Mouse (Mus musculus) erythroblast, embryonic 14.5 days (primary cell): Measurements from ENCODE around the gene Atp6v0d1. TPM values are rescaled to one million over a fixed set of nuclear protein-coding genes. Genes with fewer than 3 reads are reported as not detected.

Source experiments
- H3K27me3 ChIP-seq: 2 replicates; pipeline ENCODE4 v1.6.1; 2012; ENCODE audit warnings: inconsistent platforms; ENCODE audit not compliant: control insufficient read depth
- H3K36me3 ChIP-seq: 2 replicates; pipeline ENCODE4 v1.6.1; 2012; ENCODE audit warnings: mild to moderate bottlenecking, inconsistent platforms; ENCODE audit not compliant: control insufficient read depth
- H3K4me1 ChIP-seq: 2 replicates; pipeline ENCODE4 v1.6.1; 2012; ENCODE audit warnings: inconsistent platforms; ENCODE audit not compliant: control insufficient read depth
- H3K4me3 ChIP-seq: replicated peaks from 2 replicates; pipeline ENCODE3; 2012; ENCODE audit warnings: moderate library complexity, mild to moderate bottlenecking, inconsistent platforms
- H3K9me3 ChIP-seq: 2 replicates; pipeline ENCODE4 v1.6.1; 2012; ENCODE audit warnings: low read length, inconsistent platforms, mixed read lengths; ENCODE audit not compliant: control insufficient read depth
- GATA1 ChIP-seq: IDR thresholded peaks from 2 replicates; pipeline ENCODE4 v1.6.1; 2012; ENCODE audit warnings: low read length, inconsistent platforms, mixed read lengths
- TAL1 ChIP-seq: IDR thresholded peaks from 3 replicates; pipeline ENCODE4 v1.6.1; 2012; ENCODE audit warnings: low read length, inconsistent platforms, mixed read lengths
- polyA plus RNA-seq: library from polyadenylated mRNA; stranded (reverse); fragments of >175 nt; gene quantifications from 2 replicates; pipeline ENCODE4 v1.2.3, GENCODE M21; 2012

Gene Atp6v0d1
- polyA plus RNA-seq, 1 experiment: 7.7 TPM

DNA sequence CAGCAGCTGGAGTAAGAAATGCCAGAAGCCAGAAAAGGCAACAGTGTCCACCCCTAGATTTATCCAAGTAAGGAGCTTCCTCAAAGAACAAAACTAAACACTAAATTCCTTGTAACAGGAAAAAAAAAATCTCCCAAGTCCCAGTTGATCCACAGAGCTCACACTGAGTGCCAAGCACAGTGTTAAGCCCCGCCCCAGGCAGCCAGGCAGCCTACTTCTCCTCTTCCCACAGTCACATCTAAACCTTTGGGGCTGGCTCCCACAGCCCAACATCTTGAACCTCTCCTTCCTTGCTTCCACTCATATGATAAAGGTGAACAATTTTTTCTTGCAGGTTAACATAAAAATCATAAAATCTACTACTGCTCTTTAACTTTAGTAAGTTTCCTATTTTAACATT, 2.0 kb downstream of the Atp6v0d1 start:
- no peaks in the 10 kb centered on the region for H3K9me3 ChIP-seq
- no peak for TF ChIP-seq TAL1
- no peak for TF ChIP-seq GATA1
- H3K36me3 ChIP-seq: peaks cover 39% of the 10 kb centered on the region
- H3K4me3 ChIP-seq: peak overlapping the region; percentile 5
- H3K27me3 ChIP-seq: no peaks in the 10 kb centered on the region
- H3K4me1 ChIP-seq: peaks cover 57% of the 10 kb centered on the region

DNA sequence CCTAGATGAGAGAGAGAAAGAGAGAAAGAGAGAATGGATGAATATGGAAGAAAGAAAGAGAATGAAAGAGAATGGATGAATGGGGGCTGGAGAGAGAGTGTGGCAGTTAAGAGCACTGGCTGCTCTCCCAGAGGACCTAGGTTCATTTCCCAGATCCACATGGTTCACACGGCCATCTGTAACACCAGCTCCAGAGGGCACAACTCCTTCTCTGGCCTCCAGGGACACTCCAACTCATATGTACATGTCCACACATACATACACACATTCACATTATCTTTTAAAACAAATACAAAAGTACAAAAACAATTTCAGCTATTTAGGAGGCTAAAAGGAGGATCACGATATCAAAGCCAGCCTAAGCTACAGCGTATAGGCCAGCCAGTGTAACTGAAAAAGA, 3.0 kb downstream of the Atp6v0d1 start:
- no peaks in the 10 kb centered on the region for H3K27me3 ChIP-seq
- TF ChIP-seq GATA1 (no peak), TAL1 (no peak)

DNA sequence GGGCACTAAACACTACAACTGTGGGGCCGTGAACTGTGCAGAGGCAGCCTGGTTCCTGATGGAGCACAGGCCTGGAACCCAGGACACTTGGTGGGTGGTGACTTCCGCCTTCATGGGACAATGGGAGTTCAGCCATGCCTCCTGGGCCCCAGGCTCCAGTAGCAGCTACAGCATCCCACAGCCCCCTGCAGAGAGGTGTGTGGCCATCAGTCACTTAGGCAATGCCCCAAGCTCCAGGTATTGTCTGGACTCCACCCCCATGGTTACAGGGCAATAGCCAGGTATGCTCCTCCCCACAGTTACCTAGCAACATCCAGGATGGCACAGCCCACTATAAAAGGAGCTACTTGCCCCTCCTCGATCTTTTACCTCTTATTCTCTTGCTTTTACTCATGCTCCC, 10.6 kb downstream of the Atp6v0d1 start:
- TF ChIP-seq GATA1: no peak
- TF ChIP-seq TAL1: no peak
- Histone ChIP-seq H3K4me3 (no peak overlapping the region), H3K36me3 (peaks cover 56% of the 10 kb centered on the region), H3K9me3 (no peaks in the 10 kb centered on the region), H3K27me3 (no peaks in the 10 kb centered on the region), H3K4me1 (peaks cover 22% of the 10 kb centered on the region)

More for the DNA sequence above, 3.0 kb downstream of the Atp6v0d1 start:
- H3K4me3 ChIP-seq: no peak overlapping the region
- peaks cover 46% of the 10 kb centered on the region for H3K36me3 ChIP-seq
- no peaks in the 10 kb centered on the region for H3K9me3 ChIP-seq
- H3K4me1 ChIP-seq: peaks cover 57% of the 10 kb centered on the region

DNA sequence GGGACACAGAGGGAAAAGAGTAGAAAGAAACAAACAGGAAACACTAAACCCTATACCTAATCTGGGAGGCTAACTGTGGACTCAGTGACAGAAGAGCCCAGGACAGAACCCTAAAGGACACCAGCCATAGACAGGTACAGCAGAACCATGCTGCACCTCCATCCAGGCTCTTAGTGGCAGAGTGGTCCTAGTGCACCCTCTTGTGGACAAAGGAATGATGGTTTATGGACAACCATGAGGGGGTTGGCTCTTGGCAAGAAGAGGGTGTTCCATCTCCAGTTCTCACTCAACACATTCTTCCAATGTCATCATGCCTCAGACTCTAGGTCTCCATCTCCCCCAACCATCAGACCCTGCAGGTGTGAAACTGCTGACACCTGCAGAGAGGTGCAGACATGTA, 11.8 kb downstream of the Atp6v0d1 start:
- H3K4me1 ChIP-seq: peaks cover 25% of the 10 kb centered on the region
- no peak for TF ChIP-seq TAL1
- no peak for TF ChIP-seq GATA1
- H3K36me3 ChIP-seq: peaks cover 55% of the 10 kb centered on the region
- H3K27me3 ChIP-seq: no peaks in the 10 kb centered on the region
- no peak overlapping the region for H3K4me3 ChIP-seq
- no peaks in the 10 kb centered on the region for H3K9me3 ChIP-seq

DNA sequence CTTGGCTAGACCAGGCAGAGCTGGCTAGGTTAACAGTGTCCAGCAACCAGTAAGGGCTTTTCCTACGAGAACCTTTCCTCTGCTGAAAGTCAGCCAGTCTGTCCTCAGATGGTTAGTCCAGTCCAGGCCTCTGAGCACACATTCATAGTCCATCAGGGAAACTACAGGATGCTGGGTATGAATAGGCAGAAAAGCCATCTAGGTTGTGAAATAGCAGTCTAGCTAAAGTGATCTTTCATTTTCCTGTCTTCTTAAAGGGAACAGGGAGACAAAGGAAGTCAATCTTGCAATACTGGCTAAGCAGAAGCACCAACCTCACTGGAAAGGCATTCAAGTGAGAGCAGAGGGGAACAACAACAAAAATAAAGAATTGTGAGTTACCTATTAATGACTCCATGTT, 13.0 kb downstream of the Atp6v0d1 start:
- H3K4me3 ChIP-seq: no peak overlapping the region
- no peaks in the 10 kb centered on the region for H3K27me3 ChIP-seq
- H3K9me3 ChIP-seq: no peaks in the 10 kb centered on the region
- peaks cover 25% of the 10 kb centered on the region for H3K4me1 ChIP-seq
- H3K36me3 ChIP-seq: peaks cover 51% of the 10 kb centered on the region
- TF ChIP-seq GATA1: no peak
- TF ChIP-seq TAL1: no peak

DNA sequence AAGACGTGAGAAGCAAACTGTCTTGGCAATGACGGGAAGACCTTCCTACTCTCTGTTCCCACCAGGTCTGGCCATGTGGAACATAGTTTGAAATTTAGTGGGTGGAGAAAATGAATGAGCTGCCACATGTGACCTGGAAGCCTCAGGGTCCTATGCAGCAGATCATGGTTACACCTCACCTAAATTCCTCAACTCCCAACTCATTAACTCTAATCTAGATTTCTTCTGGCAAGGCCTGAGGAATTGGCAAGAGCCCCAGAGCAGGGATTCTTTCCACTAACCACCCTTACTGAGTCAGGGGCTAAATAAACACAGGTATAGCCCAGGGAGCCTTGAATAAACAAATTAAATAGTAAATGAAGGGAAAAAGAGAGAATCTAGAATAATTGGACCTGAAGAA, 13.8 kb downstream of the Atp6v0d1 start:
- Histone ChIP-seq H3K9me3 (no peaks in the 10 kb centered on the region), H3K36me3 (peaks cover 53% of the 10 kb centered on the region), H3K27me3 (no peaks in the 10 kb centered on the region), H3K4me1 (peaks cover 28% of the 10 kb centered on the region), H3K4me3 (no peak overlapping the region)
- no peak for TF ChIP-seq GATA1
- no peak for TF ChIP-seq TAL1

DNA sequence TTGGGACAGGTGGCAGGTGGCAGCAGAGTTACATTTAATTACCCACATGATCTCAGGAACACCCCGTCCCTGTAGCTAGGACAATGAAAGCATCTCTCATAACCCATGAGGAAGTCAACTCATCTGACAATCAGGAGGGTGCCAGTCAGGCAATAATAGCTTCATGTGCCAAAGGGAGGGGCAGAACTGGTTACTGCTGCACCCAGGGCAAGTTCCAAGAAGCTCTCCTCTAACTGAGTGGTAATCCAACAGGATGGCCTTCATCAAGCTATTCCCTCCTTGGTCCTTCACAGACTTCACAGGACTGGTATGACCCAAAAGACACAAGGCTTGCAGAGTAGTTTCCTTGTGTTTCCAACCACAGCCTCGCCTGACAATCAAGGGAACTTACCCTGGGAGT, 15.8 kb downstream of the Atp6v0d1 start:
- no peaks in the 10 kb centered on the region for H3K27me3 ChIP-seq
- H3K36me3 ChIP-seq: peaks cover 62% of the 10 kb centered on the region
- no peak overlapping the region for H3K4me3 ChIP-seq
- H3K9me3 ChIP-seq: no peaks in the 10 kb centered on the region
- no peak for TF ChIP-seq TAL1
- no peak for TF ChIP-seq GATA1
- H3K4me1 ChIP-seq: peaks cover 43% of the 10 kb centered on the region

DNA sequence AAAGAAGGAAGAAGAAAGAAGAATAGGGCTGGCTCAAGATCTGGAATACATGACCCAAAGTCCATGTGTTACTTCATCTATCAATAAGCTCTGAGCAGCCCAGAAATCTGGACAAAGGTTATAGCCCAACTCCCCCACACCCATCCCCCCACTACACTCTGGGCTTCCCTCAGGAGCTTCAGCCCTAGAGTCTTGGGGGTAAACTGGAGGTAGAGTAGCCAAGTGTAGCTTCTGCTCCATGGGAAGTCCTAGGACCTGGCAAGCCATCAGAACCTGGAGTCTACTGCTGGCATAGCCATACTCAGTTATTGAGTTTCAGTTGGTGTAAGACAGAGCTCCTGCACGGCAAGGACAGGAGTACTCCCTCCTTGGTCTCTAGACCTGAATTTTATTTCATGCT, 16.3 kb downstream of the Atp6v0d1 start:
- TF ChIP-seq GATA1: no peak
- TF ChIP-seq TAL1: no peak
- no peak overlapping the region for H3K4me3 ChIP-seq
- peaks cover 49% of the 10 kb centered on the region for H3K4me1 ChIP-seq
- H3K27me3 ChIP-seq: no peaks in the 10 kb centered on the region
- H3K36me3 ChIP-seq: peaks cover 65% of the 10 kb centered on the region
- H3K9me3 ChIP-seq: no peaks in the 10 kb centered on the region

DNA sequence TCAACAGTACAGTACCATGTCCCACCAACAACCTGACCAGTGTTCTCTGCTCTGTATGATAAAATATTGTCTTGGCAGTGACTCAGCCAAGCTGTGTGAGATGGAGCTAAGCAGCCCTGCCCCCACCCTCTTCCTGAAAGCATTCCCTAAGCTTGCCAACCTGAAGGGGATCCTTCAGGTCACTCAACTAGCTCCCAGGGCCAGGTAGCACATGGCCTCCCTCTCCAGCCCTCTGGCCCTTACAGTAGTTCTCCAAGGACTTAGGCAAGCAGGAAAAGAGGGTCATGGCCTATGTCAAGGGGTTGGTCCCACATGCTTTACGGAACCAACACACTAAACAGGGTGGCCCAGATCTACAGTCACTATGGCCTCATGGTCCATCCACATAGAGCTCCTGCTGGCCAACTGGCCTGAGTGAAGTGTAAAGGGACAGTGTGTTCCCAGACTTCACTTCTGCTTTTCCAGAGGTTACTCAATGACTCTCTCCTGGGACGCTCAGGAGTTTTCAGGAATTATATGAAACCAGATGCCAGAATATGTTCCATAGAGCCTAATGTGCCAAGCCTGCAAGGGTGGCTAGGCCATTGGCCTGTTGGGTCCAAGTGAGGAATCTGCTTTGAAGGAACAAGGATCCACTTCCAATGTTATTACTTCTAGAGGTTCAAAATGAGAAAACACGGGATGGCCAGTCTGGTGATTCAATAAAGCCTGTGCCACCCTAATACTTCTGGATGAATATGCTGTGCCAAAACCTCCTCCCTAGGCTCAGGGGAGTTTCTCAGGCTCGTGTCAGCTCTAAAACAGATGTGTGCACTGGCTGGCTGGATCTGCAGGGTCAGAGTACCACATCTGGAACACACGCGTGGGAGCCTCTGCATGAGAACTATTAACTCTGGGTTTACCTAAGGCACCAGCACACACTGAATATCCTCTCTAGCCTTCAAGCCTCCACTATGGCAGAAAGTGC, 19.2 kb downstream of the Atp6v0d1 start:
- Histone ChIP-seq H3K27me3 (no peaks in the 10 kb centered on the region), H3K36me3 (peaks cover 60% of the 10 kb centered on the region), H3K4me3 (no peak overlapping the region), H3K4me1 (peaks cover 62% of the 10 kb centered on the region), H3K9me3 (no peaks in the 10 kb centered on the region)
- TF ChIP-seq GATA1 (no peak), TAL1 (no peak)

DNA sequence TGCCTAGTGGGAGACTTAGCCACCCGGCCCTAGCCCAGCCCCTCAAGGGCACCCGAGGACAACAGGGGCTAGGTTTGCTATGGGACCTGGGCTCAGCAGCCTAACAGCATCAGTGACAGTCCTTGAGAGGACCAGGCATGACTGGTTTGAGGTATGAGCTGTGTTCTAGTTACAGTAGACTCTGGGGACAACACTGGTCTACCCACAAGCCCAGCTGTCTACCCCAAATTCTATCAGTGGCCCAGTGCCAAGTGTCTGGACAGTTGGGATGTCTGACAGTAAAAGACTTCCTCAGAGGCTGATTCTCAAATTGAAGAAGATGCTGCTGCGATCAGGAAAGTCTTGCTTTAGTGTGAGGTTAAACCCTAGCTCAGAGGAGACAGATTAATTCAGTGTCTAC, 20.6 kb downstream of the Atp6v0d1 start:
- Histone ChIP-seq H3K9me3 (no peaks in the 10 kb centered on the region), H3K4me3 (no peak overlapping the region), H3K36me3 (peaks cover 60% of the 10 kb centered on the region), H3K27me3 (no peaks in the 10 kb centered on the region), H3K4me1 (peaks cover 70% of the 10 kb centered on the region)
- no peak for TF ChIP-seq TAL1
- TF ChIP-seq GATA1: no peak
